31 mouse cellular contexts compared by ENCODE assay signal in the genomic region with DNA sequence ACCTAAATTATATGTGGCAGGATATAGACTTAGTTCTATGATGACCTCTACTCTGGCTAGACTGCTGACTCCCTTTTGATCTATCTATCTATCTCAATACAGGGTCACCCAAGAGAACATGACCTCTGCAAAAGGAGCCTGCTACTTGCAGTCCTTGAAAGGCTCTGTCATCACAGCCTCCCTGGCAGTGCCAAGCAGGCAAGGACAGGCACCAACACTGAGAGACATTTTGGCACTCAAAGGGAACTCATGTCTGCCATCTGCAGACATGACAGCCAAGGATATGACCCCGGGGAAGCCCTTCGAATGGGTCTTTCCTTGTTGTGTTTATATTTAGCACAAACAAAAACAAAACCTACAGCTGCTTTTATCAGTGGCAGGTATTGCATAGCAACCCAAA. TPM values are rescaled to one million over a fixed set of nuclear protein-coding genes. Genes with fewer than 3 reads are reported as not detected.
DNase-seq lines count a peak whose midpoint lies in the region; ATAC-seq and TF ChIP-seq lines count a peak whose summit lies in the region.
"Had no signal": no experiment of that assay in that cellular context is flagged by ENCODE, and none has a peak within 500 bp of the region (broad histone marks: within the 10 kb centered on the region; RNA-seq: fewer than 3 reads in every experiment).

No protein-coding gene starts in this region.

- intact Hi-C loops in heart, postnatal 25 days (cut with DNase I): loop anchor here (5.0 kb wide), 1 partner anchor 52 kb away; no protein-coding TSS in a partner anchor

- no peak overlapping the region for H3K4me3 ChIP-seq in liver, adult 2 months (ENCODE audit: insufficient read depth, low read depth, low read length)
- H3K4me3 ChIP-seq in lung, postnatal 0 days (ENCODE audit: low read depth, low read length): no peak overlapping the region
- no peak overlapping the region for H3K4me3 ChIP-seq in hindbrain, embryonic 12.5 days
- H3K4me3 ChIP-seq: forebrain, embryonic 13.5 days; hindbrain, embryonic 15.5 days; kidney, embryonic 15.5 days; lung, embryonic 15.5 days; midbrain, embryonic 13.5 days; neural tube, embryonic 13.5 days had no signal

- H3K27me3 ChIP-seq in liver, adult 2 months (ENCODE audit: control insufficient read depth, insufficient read depth, low read length): no peaks in the 10 kb centered on the region
- no peaks in the 10 kb centered on the region for H3K27me3 ChIP-seq in lung, postnatal 0 days (replicated peaks; ENCODE audit: insufficient read depth, low read length)
- no peaks in the 10 kb centered on the region for H3K27me3 ChIP-seq in hindbrain, embryonic 12.5 days
- H3K27me3 ChIP-seq: forebrain, embryonic 13.5 days; hindbrain, embryonic 15.5 days; kidney, embryonic 15.5 days; lung, embryonic 15.5 days; midbrain, embryonic 13.5 days; neural tube, embryonic 13.5 days had no signal

- H3K4me1 ChIP-seq in liver, adult 2 months (ENCODE audit: control insufficient read depth, insufficient read depth, low read length): peaks cover 3% of the 10 kb centered on the region; the same call in 1 of the 2 replicates
- H3K4me1 ChIP-seq in lung, postnatal 0 days (ENCODE audit: insufficient read depth, low read depth, low read length): peaks cover 4% of the 10 kb centered on the region; the same call in 1 of the 2 replicates
- H3K4me1 ChIP-seq in hindbrain, embryonic 12.5 days: no peaks in the 10 kb centered on the region
- H3K4me1 ChIP-seq: forebrain, embryonic 13.5 days; hindbrain, embryonic 15.5 days; kidney, embryonic 15.5 days; midbrain, embryonic 13.5 days; neural tube, embryonic 13.5 days had no signal

- H3K9ac ChIP-seq in liver, adult 2 months (ENCODE audit: low read depth, low read length): no peak overlapping the region
- H3K9ac ChIP-seq in lung, postnatal 0 days (replicated peaks; ENCODE audit: low read depth): no peak overlapping the region
- no peak overlapping the region for H3K9ac ChIP-seq in hindbrain, embryonic 12.5 days
- H3K9ac ChIP-seq: forebrain, embryonic 13.5 days; hindbrain, embryonic 15.5 days; kidney, embryonic 15.5 days; lung, embryonic 15.5 days; midbrain, embryonic 13.5 days; neural tube, embryonic 13.5 days had no signal

- no peaks in the 10 kb centered on the region for H3K36me3 ChIP-seq in liver, adult 2 months (ENCODE audit: control insufficient read depth, insufficient read depth, low read length)
- no peaks in the 10 kb centered on the region for H3K36me3 ChIP-seq in lung, postnatal 0 days (ENCODE audit: insufficient read depth, low read length)
- H3K36me3 ChIP-seq in hindbrain, embryonic 12.5 days: no peaks in the 10 kb centered on the region
- H3K36me3 ChIP-seq: hindbrain, embryonic 15.5 days; kidney, embryonic 15.5 days; lung, embryonic 15.5 days; midbrain, embryonic 13.5 days; neural tube, embryonic 13.5 days had no signal

- no peak for TF ChIP-seq EP300 in lung, postnatal 0 days (IDR thresholded peaks at IDR 0.05)

- no peak for TF ChIP-seq POLR2A in liver, adult 2 months (IDR thresholded peaks at IDR 0.05; ENCODE audit: extremely low read depth, insufficient read depth, low read length)

- no peak overlapping the region for H3K27ac ChIP-seq in liver, adult 2 months (replicated peaks; ENCODE audit: insufficient read depth, low read depth, low read length)
- no peak overlapping the region for H3K27ac ChIP-seq in lung, postnatal 0 days (ENCODE audit: low read length)
- H3K27ac ChIP-seq in hindbrain, embryonic 12.5 days: no peak overlapping the region
- H3K27ac ChIP-seq: forebrain, embryonic 13.5 days; hindbrain, embryonic 15.5 days; kidney, embryonic 15.5 days; macrophage; midbrain, embryonic 13.5 days; neural tube, embryonic 13.5 days had no signal

- TF ChIP-seq CTCF in liver, adult 2 months (IDR thresholded peaks at IDR 0.05; ENCODE audit: low read depth, low read length): no peak
- no peak for TF ChIP-seq CTCF in lung, postnatal 0 days (IDR thresholded peaks at IDR 0.05)

- DNase-seq in heart, adult 11 months: peak; percentile 99
- DNase-seq in heart, postnatal 25 days (ENCODE audit: low spot score): no peak
- peak; percentile 37 for DNase-seq in liver, adult 2 months (ENCODE audit: extremely low read depth, low read depth, low spot score)
- no peak for DNase-seq in liver
- peak; percentile 49 to 59 for DNase-seq in adrenal gland, postnatal 36 days
- no peak for DNase-seq in lung, postnatal 0 days (ENCODE audit: low spot score)
- DNase-seq: B cell, adult 2 months; cerebellum, adult 11-12 months; cerebellum, postnatal 25 days; gastrocnemius, postnatal 10 days; kidney, adult 11 months; kidney, postnatal 25 days; thymus, adult 2 months; thymus, postnatal 4 days had no signal

- WGBS in liver, adult 2 months: 76% methylated on average over 2 of the region's 2 CpGs
- 65% methylated on average over 2 of the region's 2 CpGs for WGBS in lung, postnatal 0 days
- WGBS in hindbrain, embryonic 12.5 days: 85% methylated on average over 2 of the region's 2 CpGs

- H3K9me3 ChIP-seq in lung, postnatal 0 days (ENCODE audit: low read length): no peaks in the 10 kb centered on the region
- H3K9me3 ChIP-seq in hindbrain, embryonic 12.5 days (replicated peaks): no peaks in the 10 kb centered on the region
- H3K9me3 ChIP-seq: forebrain, embryonic 13.5 days; hindbrain, embryonic 15.5 days; kidney, embryonic 15.5 days; lung, embryonic 15.5 days; midbrain, embryonic 13.5 days; neural tube, embryonic 13.5 days had no signal

- no peaks in the 10 kb centered on the region for H3K79me2 ChIP-seq in liver, adult 2 months (ENCODE audit: control insufficient read depth, insufficient read depth, low read length)

- ATAC-seq in lung, postnatal 0 days: no peak
- no peak for ATAC-seq in hindbrain, embryonic 12.5 days (ENCODE audit: low FRiP score)
- ATAC-seq: forebrain, embryonic 13.5 days; inflammation-experienced regulatory T-cells, adult 6 months; midbrain, embryonic 13.5 days had no signal

- no peak overlapping the region for H3K4me2 ChIP-seq in lung, postnatal 0 days (replicated peaks; ENCODE audit: low read depth, low read length)
- no peak overlapping the region for H3K4me2 ChIP-seq in hindbrain, embryonic 12.5 days (replicated peaks)
- H3K4me2 ChIP-seq: forebrain, embryonic 13.5 days; hindbrain, embryonic 15.5 days; kidney, embryonic 15.5 days; liver, embryonic 11.5 days; lung, embryonic 15.5 days; midbrain, embryonic 13.5 days; neural tube, embryonic 13.5 days had no signal

RNA-seq across cellular contexts. Expression of gene Ankrd1, which starts 49.2 kb away (rescaled TPM):
- total RNA-seq in heart, postnatal 25 days (2021): 100 to 1,000 TPM; 411 to 470 TPM
- total RNA-seq in liver, adult 2 months (2014; rRNA removed): 0.07 and 0.09 TPM in 2 replicates
- 0.05 and 0.11 TPM in 2 replicates for polyA plus RNA-seq in liver, adult 2 months (2012; rRNA removed)
- not detected for total RNA-seq in adrenal gland, postnatal 36 days (2021)
- 2.2 and 7.4 TPM in 2 replicates for polyA plus RNA-seq in lung, postnatal 0 days (2015; fragmentation: Nextera tagmentation; extraction: Ambion mirVana)
- polyA plus RNA-seq in hindbrain, embryonic 12.5 days (2016; fragmentation: Nextera tagmentation; extraction: Ambion mirVana): 0.26 and 0.50 TPM in 2 replicates
- total RNA-seq: granulocyte monocyte progenitor cell, adult 5-6 weeks; hematopoietic stem cell, adult 5-6 weeks; layer of hippocampus, adult 18-20 months; layer of hippocampus, postnatal 10 days; left cerebral cortex, adult 18-20 months; left cerebral cortex, postnatal 14 days; megakaryocyte-erythroid progenitor cell, adult 5-6 weeks had no signal
- polyA plus RNA-seq: forebrain, embryonic 13.5 days; hindbrain, embryonic 15.5 days; inflammation-experienced regulatory T-cells, adult 6 months; macrophage; midbrain, embryonic 13.5 days had no signal

Comparison
In these comparisons a context has a peak if more than half of its experiments do, and no peak if none do; other contexts are left out.
1. DNase-seq: peak in heart, adult 11 months (single experiment), liver, adult 2 months (single experiment) and adrenal gland, postnatal 36 days (2 of 2); none in heart, postnatal 25 days (single experiment), liver (single experiment) and lung, postnatal 0 days (single experiment).
2. RNA of gene Ankrd1, which starts 49.2 kb away (total RNA-seq): 411 to 470 TPM in heart, postnatal 25 days; 0.07 to 0.09 TPM in liver, adult 2 months and not detected in adrenal gland, postnatal 36 days; every median in the first group is over 100 times any median in the second.